Mouse (Mus musculus): ENCODE data around the gene Itm2b. TPM values are rescaled to one million over a fixed set of nuclear protein-coding genes. Genes with fewer than 3 reads are reported as not detected.

Gene Itm2b
- polyA plus RNA-seq, 1 experiment from 2014 or later: 763 TPM

- peaks cover 10% of the 10 kb centered on the region for H3K4me1 ChIP-seq
- no peaks in the 10 kb centered on the region for H3K27me3 ChIP-seq (replicated peaks)
- ATAC-seq (ENCODE audit: low FRiP score): no peak
- no peak overlapping the region for H3K27ac ChIP-seq (replicated peaks)
- no peaks in the 10 kb centered on the region for H3K9me3 ChIP-seq (replicated peaks)
- no peak overlapping the region for H3K4me3 ChIP-seq (replicated peaks)
- H3K4me2 ChIP-seq: no peak overlapping the region
- H3K9ac ChIP-seq (replicated peaks): no peak overlapping the region
- 53% methylated on average over 8 of the region's 8 CpGs for WGBS
- H3K36me3 ChIP-seq: no peaks in the 10 kb centered on the region
Observed at GRCm38 (mm10) chr14:73375903-73376302, 9.2 kb downstream of the Itm2b start.

GRCm38 (mm10) chr14:73375445-73375844, 9.6 kb downstream of the Itm2b start:
- Histone ChIP-seq H3K27me3 (replicated peaks) (no peaks in the 10 kb centered on the region), H3K4me3 (replicated peaks) (no peak overlapping the region), H3K4me2 (no peak overlapping the region), H3K9ac (replicated peaks) (no peak overlapping the region), H3K9me3 (replicated peaks) (no peaks in the 10 kb centered on the region), H3K27ac (replicated peaks) (no peak overlapping the region), H3K4me1 (peaks cover 9% of the 10 kb centered on the region), H3K36me3 (no peaks in the 10 kb centered on the region)
- ATAC-seq (ENCODE audit: low FRiP score): no peak
- 90% methylated on average over 8 of the region's 8 CpGs for WGBS

DNA sequence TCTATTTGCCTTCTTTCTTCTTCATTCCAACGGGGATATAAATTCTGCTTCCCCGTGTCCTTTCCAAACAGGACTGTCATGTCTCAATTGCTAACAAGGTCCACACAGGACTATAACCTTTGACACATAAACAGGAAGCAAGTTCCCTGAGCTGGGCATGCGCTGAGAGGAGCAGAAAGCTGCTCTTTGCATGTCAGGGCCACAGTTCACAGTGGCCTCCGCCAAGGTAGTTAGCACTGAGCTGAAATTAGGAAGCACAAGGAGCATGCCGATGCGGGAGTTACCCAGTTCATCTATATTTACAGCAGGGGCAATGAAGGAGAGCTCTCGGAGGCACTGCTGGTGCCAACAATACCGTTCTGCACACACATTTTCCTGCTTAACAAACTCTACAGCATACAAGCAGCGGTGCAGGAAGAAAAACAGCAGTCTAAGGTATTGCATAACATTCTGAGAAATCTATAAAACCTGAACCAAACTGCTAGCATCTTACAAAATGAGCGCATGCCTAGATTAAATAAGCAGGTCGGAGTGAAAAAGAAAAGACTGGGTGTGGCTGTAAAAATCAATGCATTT, 10.7 kb downstream of the Itm2b start:
- ATAC-seq (ENCODE audit: low FRiP score): no peak
- Histone ChIP-seq H3K9me3 (replicated peaks) (no peaks in the 10 kb centered on the region), H3K36me3 (0 out of 2 replicates have a peak, but pooled peaks cover 5% of the 10 kb centered on the region), H3K27ac (replicated peaks) (no peak overlapping the region), H3K4me1 (peaks cover 9% of the 10 kb centered on the region), H3K4me2 (no peak overlapping the region), H3K9ac (replicated peaks) (no peak overlapping the region), H3K4me3 (replicated peaks) (no peak overlapping the region), H3K27me3 (replicated peaks) (no peaks in the 10 kb centered on the region)
- WGBS: 51% methylated on average over 11 of the region's 11 CpGs

DNA sequence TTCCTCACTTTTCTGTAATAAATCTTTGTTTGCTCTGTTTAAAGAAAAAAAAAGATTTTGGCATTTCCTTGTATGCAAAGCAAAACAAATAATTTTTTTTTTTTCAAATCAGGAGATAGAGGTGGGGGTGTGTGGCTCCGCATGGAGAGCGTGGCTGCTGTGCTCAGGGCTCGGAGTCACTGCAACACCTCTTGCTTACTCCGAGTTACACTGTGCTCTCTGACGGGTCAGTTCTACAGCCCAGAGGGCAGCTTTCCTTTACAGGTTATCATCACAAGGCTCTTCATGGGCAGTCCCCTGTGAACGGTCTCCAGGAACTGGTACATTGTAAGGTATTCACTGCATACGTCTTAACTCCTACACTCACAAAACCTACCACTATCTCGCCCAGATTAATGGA, 11.5 kb downstream of the Itm2b start:
- H3K36me3 ChIP-seq: 0 out of 2 replicates have a peak, but pooled peaks cover 8% of the 10 kb centered on the region
- H3K9me3 ChIP-seq (replicated peaks): no peaks in the 10 kb centered on the region
- ATAC-seq (ENCODE audit: low FRiP score): no peak
- WGBS: 82% methylated on average over 8 of the region's 8 CpGs
- H3K27ac ChIP-seq (replicated peaks): no peak overlapping the region
- H3K4me1 ChIP-seq: peaks cover 9% of the 10 kb centered on the region
- no peak overlapping the region for H3K4me3 ChIP-seq (replicated peaks)
- H3K27me3 ChIP-seq (replicated peaks): no peaks in the 10 kb centered on the region
- no peak overlapping the region for H3K9ac ChIP-seq (replicated peaks)
- H3K4me2 ChIP-seq: no peak overlapping the region

- H3K36me3 ChIP-seq: peaks cover 14% of the 10 kb centered on the region
- H3K4me3 ChIP-seq (replicated peaks): no peak overlapping the region
- no peak overlapping the region for H3K4me2 ChIP-seq
- WGBS: 92% methylated on average over 4 of the region's 4 CpGs
- H3K9me3 ChIP-seq (replicated peaks): no peaks in the 10 kb centered on the region
- no peak overlapping the region for H3K9ac ChIP-seq (replicated peaks)
- H3K27me3 ChIP-seq (replicated peaks): no peaks in the 10 kb centered on the region
- peaks cover 9% of the 10 kb centered on the region for H3K4me1 ChIP-seq
- ATAC-seq (ENCODE audit: low FRiP score): no peak
- H3K27ac ChIP-seq (replicated peaks): no peak overlapping the region
Observed at GRCm38 (mm10) chr14:73372990-73373389, 12.1 kb downstream of the Itm2b start.

- WGBS: 91% methylated on average over 4 of the region's 4 CpGs
- Histone ChIP-seq H3K4me1 (peaks cover 9% of the 10 kb centered on the region), H3K9me3 (replicated peaks) (no peaks in the 10 kb centered on the region), H3K4me2 (no peak overlapping the region), H3K27ac (replicated peaks) (no peak overlapping the region), H3K9ac (replicated peaks) (no peak overlapping the region), H3K36me3 (peaks cover 27% of the 10 kb centered on the region), H3K27me3 (replicated peaks) (no peaks in the 10 kb centered on the region), H3K4me3 (replicated peaks) (no peak overlapping the region)
- ATAC-seq (ENCODE audit: low FRiP score): no peak
Observed at GRCm38 (mm10) chr14:73371577-73371976, 13.5 kb downstream of the Itm2b start.

- ATAC-seq (ENCODE audit: low FRiP score): no peak
- peaks cover 35% of the 10 kb centered on the region for H3K36me3 ChIP-seq
- WGBS: 90% methylated on average over 23 of the region's 23 CpGs
- H3K9me3 ChIP-seq (replicated peaks): no peaks in the 10 kb centered on the region
- H3K4me2 ChIP-seq: no peak overlapping the region
- H3K4me3 ChIP-seq (replicated peaks): no peak overlapping the region
- H3K9ac ChIP-seq (replicated peaks): no peak overlapping the region
- no peaks in the 10 kb centered on the region for H3K27me3 ChIP-seq (replicated peaks)
- H3K27ac ChIP-seq (replicated peaks): no peak overlapping the region
- H3K4me1 ChIP-seq: peaks cover 9% of the 10 kb centered on the region
Observed at GRCm38 (mm10) chr14:73370695-73371372, 14.3 kb downstream of the Itm2b start.

GRCm38 (mm10) chr14:73370078-73370670, 14.9 kb downstream of the Itm2b start:
- H3K4me2 ChIP-seq: no peak overlapping the region
- no peak for ATAC-seq (ENCODE audit: low FRiP score)
- H3K36me3 ChIP-seq: peaks cover 42% of the 10 kb centered on the region
- no peak overlapping the region for H3K9ac ChIP-seq (replicated peaks)
- peaks cover 7% of the 10 kb centered on the region for H3K4me1 ChIP-seq
- H3K9me3 ChIP-seq (replicated peaks): no peaks in the 10 kb centered on the region
- no peak overlapping the region for H3K4me3 ChIP-seq (replicated peaks)
- no peaks in the 10 kb centered on the region for H3K27me3 ChIP-seq (replicated peaks)
- 89% methylated on average over 11 of the region's 11 CpGs for WGBS
- H3K27ac ChIP-seq (replicated peaks): no peak overlapping the region

DNA sequence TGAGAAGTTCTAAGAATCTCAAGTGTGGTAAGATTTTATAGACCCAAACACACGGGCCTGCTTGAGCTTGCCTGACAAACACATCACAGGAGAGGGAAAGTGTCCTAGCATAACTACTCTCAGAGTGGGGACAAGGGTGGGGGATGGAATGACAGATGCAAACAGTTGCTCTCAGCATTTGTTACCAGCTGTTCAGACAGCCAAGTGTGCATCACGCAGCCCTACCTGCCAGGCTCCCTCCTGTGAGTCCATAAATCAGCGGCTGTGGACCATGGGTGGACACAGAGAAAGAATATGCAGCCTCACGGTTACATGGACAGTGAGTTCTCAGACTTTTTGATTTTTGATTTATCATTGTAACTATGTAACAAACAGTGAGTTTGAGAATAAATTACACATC, 15.5 kb downstream of the Itm2b start:
- H3K4me2 ChIP-seq: no peak overlapping the region
- H3K4me3 ChIP-seq (replicated peaks): no peak overlapping the region
- H3K36me3 ChIP-seq: peaks cover 47% of the 10 kb centered on the region
- no peak overlapping the region for H3K27ac ChIP-seq (replicated peaks)
- H3K9me3 ChIP-seq (replicated peaks): no peaks in the 10 kb centered on the region
- H3K9ac ChIP-seq (replicated peaks): no peak overlapping the region
- H3K27me3 ChIP-seq (replicated peaks): no peaks in the 10 kb centered on the region
- no peak for ATAC-seq (ENCODE audit: low FRiP score)
- H3K4me1 ChIP-seq: peaks cover 7% of the 10 kb centered on the region
- 62% methylated on average over 4 of the region's 4 CpGs for WGBS

DNA sequence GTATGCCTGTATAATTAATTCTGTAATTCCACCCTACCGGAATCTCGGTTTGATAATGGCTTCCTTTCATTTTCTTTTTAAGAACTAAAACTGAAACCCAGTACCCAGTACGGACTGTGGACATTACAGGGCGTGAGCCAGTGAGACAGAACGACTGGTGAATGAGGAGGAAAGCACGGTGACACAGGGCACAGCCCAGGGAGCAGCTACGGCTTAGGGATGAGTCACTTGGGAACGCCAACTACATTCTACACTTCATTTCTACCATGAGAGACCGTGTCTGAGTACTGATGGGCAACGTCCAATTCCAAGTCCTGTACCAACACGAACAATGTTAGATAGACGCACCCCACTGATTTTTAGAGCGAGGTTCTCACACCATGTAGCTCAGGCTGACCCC, 16.1 kb downstream of the Itm2b start:
- no peak overlapping the region for H3K4me3 ChIP-seq (replicated peaks)
- peaks cover 3% of the 10 kb centered on the region for H3K4me1 ChIP-seq
- WGBS: 91% methylated on average over 13 of the region's 13 CpGs
- peaks cover 54% of the 10 kb centered on the region for H3K36me3 ChIP-seq
- no peaks in the 10 kb centered on the region for H3K9me3 ChIP-seq (replicated peaks)
- no peak overlapping the region for H3K4me2 ChIP-seq
- no peak overlapping the region for H3K9ac ChIP-seq (replicated peaks)
- H3K27ac ChIP-seq (replicated peaks): no peak overlapping the region
- ATAC-seq (ENCODE audit: low FRiP score): no peak
- H3K27me3 ChIP-seq (replicated peaks): no peaks in the 10 kb centered on the region

- Histone ChIP-seq H3K4me2 (no peak overlapping the region), H3K9ac (replicated peaks) (no peak overlapping the region), H3K4me3 (replicated peaks) (no peak overlapping the region), H3K27ac (replicated peaks) (no peak overlapping the region), H3K27me3 (replicated peaks) (no peaks in the 10 kb centered on the region), H3K4me1 (peaks cover 3% of the 10 kb centered on the region), H3K9me3 (replicated peaks) (no peaks in the 10 kb centered on the region), H3K36me3 (peaks cover 61% of the 10 kb centered on the region)
- ATAC-seq (ENCODE audit: low FRiP score): no peak
- 97% methylated on average over 13 of the region's 13 CpGs for WGBS
Observed at GRCm38 (mm10) chr14:73368221-73368620, 16.9 kb downstream of the Itm2b start.

DNA sequence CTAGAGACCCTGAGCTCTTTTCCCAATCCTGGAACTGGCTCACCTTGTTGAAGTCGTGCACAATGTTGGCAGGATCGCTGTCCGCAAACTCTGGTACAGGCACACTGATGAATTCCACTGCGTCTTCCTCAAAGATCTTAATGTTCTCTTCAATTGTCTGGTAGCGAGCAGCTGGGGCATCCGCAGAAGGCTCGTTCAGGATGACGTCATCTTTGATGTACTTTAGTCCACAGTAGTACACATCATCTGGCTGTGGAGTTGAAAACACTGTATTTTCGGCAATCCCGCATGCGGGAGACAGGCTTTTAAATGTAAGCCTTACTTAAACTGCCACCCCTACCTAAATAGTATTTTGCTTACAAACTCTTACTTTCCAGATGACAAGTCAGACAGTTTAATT, 18.8 kb downstream of the Itm2b start:
- H3K4me2 ChIP-seq: no peak overlapping the region
- 88% methylated on average over 11 of the region's 11 CpGs for WGBS
- H3K27me3 ChIP-seq (replicated peaks): no peaks in the 10 kb centered on the region
- H3K9me3 ChIP-seq (replicated peaks): no peaks in the 10 kb centered on the region
- H3K4me3 ChIP-seq (replicated peaks): no peak overlapping the region
- no peak overlapping the region for H3K27ac ChIP-seq (replicated peaks)
- H3K9ac ChIP-seq (replicated peaks): no peak overlapping the region
- H3K36me3 ChIP-seq: peaks cover 77% of the 10 kb centered on the region
- ATAC-seq (ENCODE audit: low FRiP score): no peak
- no peaks in the 10 kb centered on the region for H3K4me1 ChIP-seq
